Mouse (Mus musculus) adrenal gland, postnatal 4 days (tissue): ENCODE results near the gene Sparc. TPM values are rescaled to one million over a fixed set of nuclear protein-coding genes. Genes with fewer than 3 reads are reported as not detected.

Experiments
- DNase-seq, 2 experiments: peaks; one replicate each; pipeline ENCODE4 v3.0.0; 2021 to 2022; ENCODE audit warnings: low spot score in 2 of 2, mixed read lengths in 2 of 2
- total RNA-seq, 2 experiments: library from RNA; stranded (reverse); gene quantifications; 2 replicates each; pipeline ENCODE4 v1.2.3; 2021

Sparc gene
- total RNA-seq, 2 experiments from 2014 or later, result 2,300 to 2,476 TPM

GRCm38 (mm10) chr11:55410005-55410404, 13.0 kb downstream of the Sparc start:
- no peak for DNase-seq

GRCm38 (mm10) chr11:55407133-55407532, 15.8 kb downstream of the Sparc start:
- DNase-seq, result no peak

GRCm38 (mm10) chr11:55405601-55406469, 17.1 kb downstream of the Sparc start:
- no peak for DNase-seq

- DNase-seq, result no peak
These were observed 18.1 kb downstream of the Sparc start for GRCm38 (mm10) chr11:55404659-55405457.

GRCm38 (mm10) chr11:55400863-55401262, 22.1 kb downstream of the Sparc start:
- no peak for DNase-seq

- no peak for DNase-seq
These were observed 24.6 kb downstream of the Sparc start for GRCm38 (mm10) chr11:55398371-55398770.

- no peak for DNase-seq
These were observed 25.5 kb downstream of the Sparc start for GRCm38 (mm10) chr11:55397441-55397840.

GRCm38 (mm10) chr11:55397036-55397435, 25.9 kb downstream of the Sparc start:
- no peak for DNase-seq

GRCm38 (mm10) chr11:55395073-55395642, 27.8 kb downstream of the Sparc start:
- no peak for DNase-seq

- no peak for DNase-seq
These were observed 28.4 kb downstream of the Sparc start for GRCm38 (mm10) chr11:55394592-55394991.

- DNase-seq, result no peak
These were observed 30.5 kb downstream of the Sparc start for GRCm38 (mm10) chr11:55392474-55392873.

- peak in 1 of 2 experiments; percentile 53 for DNase-seq
These were observed 33.2 kb downstream of the Sparc start for GRCm38 (mm10) chr11:55389778-55390177.

GRCm38 (mm10) chr11:55387576-55387975, 35.4 kb downstream of the Sparc start:
- no peak for DNase-seq

- peak; percentile 67 to 70 for DNase-seq
These were observed 36.4 kb downstream of the Sparc start for GRCm38 (mm10) chr11:55386424-55387063.

- DNase-seq, result no peak
These were observed 39.4 kb downstream of the Sparc start for GRCm38 (mm10) chr11:55383463-55384045.

GRCm38 (mm10) chr11:55380908-55381307, 42.1 kb downstream of the Sparc start:
- no peak for DNase-seq

GRCm38 (mm10) chr11:55378371-55378770, 44.6 kb downstream of the Sparc start:
- DNase-seq, result no peak

- no peak for DNase-seq
These were observed 49.1 kb downstream of the Sparc start for GRCm38 (mm10) chr11:55373838-55374237.

GRCm38 (mm10) chr11:55373373-55373772, 49.6 kb downstream of the Sparc start:
- no peak for DNase-seq

GRCm38 (mm10) chr11:55372001-55372400, 51.0 kb downstream of the Sparc start:
- no peak for DNase-seq

GRCm38 (mm10) chr11:55369093-55369471, 53.9 kb downstream of the Sparc start:
- DNase-seq, result no peak
